Mouse (Mus musculus): ENCODE results near the gene Ccdc167. TPM values are rescaled to one million over a fixed set of nuclear protein-coding genes. Genes with fewer than 3 reads are reported as not detected.
A peak's percentile ranks its signal among the peaks of the same experiment; 100 is the strongest.

Gene Ccdc167
- polyA plus RNA-seq, 1 experiment from 2014 or later: 9.2 TPM

GRCm38 (mm10) chr17:29660076-29660761, 56.6 kb downstream of the Ccdc167 start, which contains the start of gene Cmtr1:
TSS of gene Cmtr1 (plus strand) at chr17:29660595.
- Histone ChIP-seq H3K9me3 (replicated peaks; ENCODE audit: low read length) (no peaks in the 10 kb centered on the region), H3K9ac (ENCODE audit: low read depth, low read length) (peak within 1 kb of the TSS; percentile 95), H3K36me3 (ENCODE audit: insufficient read depth, low read length) (peaks cover 14% of the 10 kb centered on the region; the same call in 1 of the 2 replicates), H3K4me2 (ENCODE audit: low read length) (peak within 1 kb of the TSS; percentile 90), H3K4me1 (replicated peaks; ENCODE audit: insufficient read depth, low read length) (no peaks in the 10 kb centered on the region), H3K27me3 (ENCODE audit: insufficient read depth, low read length) (no peaks in the 10 kb centered on the region), H3K27ac (peak within 1 kb of the TSS; percentile 95), H3K4me3 (replicated peaks; ENCODE audit: low read depth, low read length) (peak within 1 kb of the TSS; percentile 97)
- DNase-seq (ENCODE audit: low spot score) (peak; percentile 95), ATAC-seq (replicated peaks; ENCODE audit: low FRiP score, low read depth) (peak; percentile 99)
- no peak for TF ChIP-seq CTCF (IDR thresholded peaks at IDR 0.05; ENCODE audit: low read depth)
- WGBS: under 1% methylated on average over 40 of the region's 41 CpGs

GRCm38 (mm10) chr17:29658249-29658648, 58.6 kb downstream of the Ccdc167 start:
- Histone ChIP-seq H3K9me3 (replicated peaks; ENCODE audit: low read length) (no peaks in the 10 kb centered on the region), H3K36me3 (ENCODE audit: insufficient read depth, low read length) (no peaks in the 10 kb centered on the region), H3K9ac (ENCODE audit: low read depth, low read length) (no peak overlapping the region), H3K4me3 (replicated peaks; ENCODE audit: low read depth, low read length) (no peak overlapping the region), H3K27me3 (ENCODE audit: insufficient read depth, low read length) (no peaks in the 10 kb centered on the region), H3K27ac (no peak overlapping the region), H3K4me1 (replicated peaks; ENCODE audit: insufficient read depth, low read length) (no peaks in the 10 kb centered on the region), H3K4me2 (ENCODE audit: low read length) (no peak overlapping the region)
- no peak for ATAC-seq (replicated peaks; ENCODE audit: low FRiP score, low read depth)
- TF ChIP-seq CTCF (IDR thresholded peaks at IDR 0.05; ENCODE audit: low read depth): no peak
- WGBS: 83% methylated on average over 2 of the region's 2 CpGs
- no peak for DNase-seq (ENCODE audit: low spot score)

- Histone ChIP-seq H3K4me2 (ENCODE audit: low read length) (no peak overlapping the region), H3K9ac (ENCODE audit: low read depth, low read length) (no peak overlapping the region), H3K27me3 (ENCODE audit: insufficient read depth, low read length) (no peaks in the 10 kb centered on the region), H3K4me1 (replicated peaks; ENCODE audit: insufficient read depth, low read length) (no peaks in the 10 kb centered on the region), H3K36me3 (ENCODE audit: insufficient read depth, low read length) (peaks cover 29% of the 10 kb centered on the region), H3K27ac (no peak overlapping the region), H3K9me3 (replicated peaks; ENCODE audit: low read length) (no peaks in the 10 kb centered on the region), H3K4me3 (replicated peaks; ENCODE audit: low read depth, low read length) (no peak overlapping the region)
- no peak for TF ChIP-seq CTCF (IDR thresholded peaks at IDR 0.05; ENCODE audit: low read depth)
- 67% methylated on average over 3 of the region's 3 CpGs for WGBS
- DNase-seq (ENCODE audit: low spot score): no peak
- no peak for ATAC-seq (replicated peaks; ENCODE audit: low FRiP score, low read depth)
These were observed 74.6 kb downstream of the Ccdc167 start for GRCm38 (mm10) chr17:29642219-29642618.

- no peak overlapping the region for H3K4me2 ChIP-seq (ENCODE audit: low read length)
- WGBS: 94% methylated on average over 11 of the region's 11 CpGs
- H3K27ac ChIP-seq: no peak overlapping the region
- no peak for TF ChIP-seq CTCF (IDR thresholded peaks at IDR 0.05; ENCODE audit: low read depth)
- no peak for ATAC-seq (replicated peaks; ENCODE audit: low FRiP score, low read depth)
- no peaks in the 10 kb centered on the region for H3K9me3 ChIP-seq (replicated peaks; ENCODE audit: low read length)
- no peak for DNase-seq (ENCODE audit: low spot score)
- no peak overlapping the region for H3K4me3 ChIP-seq (replicated peaks; ENCODE audit: low read depth, low read length)
- H3K36me3 ChIP-seq (ENCODE audit: insufficient read depth, low read length): peaks cover 32% of the 10 kb centered on the region
- no peak overlapping the region for H3K9ac ChIP-seq (ENCODE audit: low read depth, low read length)
- no peaks in the 10 kb centered on the region for H3K27me3 ChIP-seq (ENCODE audit: insufficient read depth, low read length)
- no peaks in the 10 kb centered on the region for H3K4me1 ChIP-seq (replicated peaks; ENCODE audit: insufficient read depth, low read length)
These were observed 75.9 kb downstream of the Ccdc167 start for GRCm38 (mm10) chr17:29640971-29641370.

DNA sequence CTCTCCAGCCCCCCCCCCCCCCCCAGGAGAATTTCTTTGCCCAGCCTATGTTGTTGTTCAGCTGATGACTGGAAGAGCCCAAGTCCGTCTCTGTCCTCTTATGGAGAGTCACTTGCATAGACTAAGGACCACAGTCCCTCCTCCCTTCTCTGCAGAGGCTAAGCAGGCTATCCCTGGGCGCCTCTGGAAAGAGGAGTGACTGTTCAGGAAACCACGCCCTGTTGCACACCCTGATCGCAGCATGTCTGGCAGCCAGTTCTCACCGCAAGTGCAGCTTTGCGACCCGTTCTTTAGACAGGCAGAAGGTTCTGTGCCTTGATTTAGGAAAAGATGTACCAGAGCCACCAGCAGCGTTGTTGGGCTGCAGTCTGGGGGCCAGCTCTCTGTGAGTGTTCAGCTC, 78.9 kb downstream of the Ccdc167 start:
- Histone ChIP-seq H3K4me3 (replicated peaks; ENCODE audit: low read depth, low read length) (no peak overlapping the region), H3K9ac (ENCODE audit: low read depth, low read length) (no peak overlapping the region), H3K4me1 (replicated peaks; ENCODE audit: insufficient read depth, low read length) (no peaks in the 10 kb centered on the region), H3K27me3 (ENCODE audit: insufficient read depth, low read length) (no peaks in the 10 kb centered on the region), H3K9me3 (replicated peaks; ENCODE audit: low read length) (no peaks in the 10 kb centered on the region), H3K4me2 (ENCODE audit: low read length) (no peak overlapping the region), H3K27ac (no peak overlapping the region), H3K36me3 (ENCODE audit: insufficient read depth, low read length) (peaks cover 44% of the 10 kb centered on the region)
- peak; percentile 8 for DNase-seq (ENCODE audit: low spot score)
- 66% methylated on average over 8 of the region's 8 CpGs for WGBS
- no peak for TF ChIP-seq CTCF (IDR thresholded peaks at IDR 0.05; ENCODE audit: low read depth)
- ATAC-seq (replicated peaks; ENCODE audit: low FRiP score, low read depth): no peak

DNA sequence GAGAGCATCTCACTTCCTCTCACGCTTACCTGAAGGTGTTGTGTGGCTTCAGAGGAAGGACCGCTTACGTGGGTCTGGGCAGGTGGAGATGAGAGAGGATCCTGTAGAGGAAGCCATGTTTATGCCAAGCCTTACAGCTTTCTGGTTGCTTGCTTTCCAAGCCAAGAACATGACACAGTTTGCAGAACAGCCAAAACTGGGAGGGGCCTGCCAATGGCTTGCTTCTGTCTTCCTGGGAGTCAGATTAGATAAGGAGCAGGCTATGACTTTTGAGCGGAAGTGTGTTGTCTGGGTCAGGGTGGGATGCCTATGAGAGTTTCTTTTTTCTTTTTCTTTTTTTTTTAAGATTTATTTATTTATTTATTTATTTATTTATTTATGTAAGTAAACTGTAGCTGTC, 79.5 kb downstream of the Ccdc167 start:
- no peak for ATAC-seq (replicated peaks; ENCODE audit: low FRiP score, low read depth)
- Histone ChIP-seq H3K9ac (ENCODE audit: low read depth, low read length) (no peak overlapping the region), H3K4me3 (replicated peaks; ENCODE audit: low read depth, low read length) (no peak overlapping the region), H3K27me3 (ENCODE audit: insufficient read depth, low read length) (no peaks in the 10 kb centered on the region), H3K4me1 (replicated peaks; ENCODE audit: insufficient read depth, low read length) (no peaks in the 10 kb centered on the region), H3K4me2 (ENCODE audit: low read length) (no peak overlapping the region), H3K36me3 (ENCODE audit: insufficient read depth, low read length) (peaks cover 45% of the 10 kb centered on the region), H3K27ac (no peak overlapping the region), H3K9me3 (replicated peaks; ENCODE audit: low read length) (no peaks in the 10 kb centered on the region)
- WGBS: 93% methylated on average over 4 of the region's 4 CpGs
- no peak for TF ChIP-seq CTCF (IDR thresholded peaks at IDR 0.05; ENCODE audit: low read depth)
- DNase-seq (ENCODE audit: low spot score): no peak

Other genes starting within 250 kb of the Ccdc167 start
- 21.3 and 21.6 TPM in 2 replicates for gene Pim1, start 226.3 kb downstream of the Ccdc167 start, polyA plus RNA-seq (2015; fragmentation: Nextera tagmentation; extraction: Ambion mirVana)
- gene Gm17657, start 167.4 kb downstream of the Ccdc167 start, polyA plus RNA-seq (2015; fragmentation: Nextera tagmentation; extraction: Ambion mirVana): not detected in 2 replicates
- 11.9 and 12.0 TPM in 2 replicates for gene Tbc1d22b, start 167.3 kb downstream of the Ccdc167 start, polyA plus RNA-seq (2015; fragmentation: Nextera tagmentation; extraction: Ambion mirVana)
- gene Tmem217, start 164.7 kb downstream of the Ccdc167 start, polyA plus RNA-seq (2015; fragmentation: Nextera tagmentation; extraction: Ambion mirVana): 0.20 and 0.51 TPM in 2 replicates
- gene Rnf8, start 102.3 kb downstream of the Ccdc167 start, polyA plus RNA-seq (2015; fragmentation: Nextera tagmentation; extraction: Ambion mirVana): 50.3 and 56.1 TPM in 2 replicates
- 1.2 and 2.1 TPM in 2 replicates for gene Gm28043, start 102.2 kb downstream of the Ccdc167 start, polyA plus RNA-seq (2015; fragmentation: Nextera tagmentation; extraction: Ambion mirVana)
- gene Cmtr1, start 56.4 kb downstream of the Ccdc167 start, polyA plus RNA-seq (2015; fragmentation: Nextera tagmentation; extraction: Ambion mirVana): 102 and 110 TPM in 2 replicates

Measured in kidney, postnatal 0 days (tissue).